Mouse (Mus musculus) brain, embryonic 14.5 days (tissue): Measurements from ENCODE around the gene Map3k20.

Experiments
- CTCF ChIP-seq: fragments of 200-500 bp; IDR thresholded peaks from 2 replicates; pipeline ENCODE4 v1.5.1; 2012; ENCODE audit warnings: inconsistent platforms, mild to moderate bottlenecking, moderate library complexity, borderline replicate concordance; ENCODE audit not compliant: insufficient read depth, insufficient read length; ENCODE audit errors: extremely low read depth
- POLR2A ChIP-seq: fragments of 200-500 bp; IDR thresholded peaks from 2 replicates; pipeline ENCODE4 v1.6.1; 2012; ENCODE audit warnings: mild to moderate bottlenecking, inconsistent platforms, borderline replicate concordance; ENCODE audit not compliant: poor library complexity, insufficient read depth, insufficient read length, severe bottlenecking; ENCODE audit errors: extremely low read depth

- TF ChIP-seq CTCF (no peak), POLR2A (no peak)
Measured at GRCm38 (mm10) chr2:72453563-72453962, 168.1 kb downstream of the Map3k20 start.
